Mouse (Mus musculus) adrenal gland, adult 8-10 months (tissue): ENCODE data around the gene Ccdc173. TPM values are rescaled to one million over a fixed set of nuclear protein-coding genes. Genes with fewer than 3 reads are reported as not detected.
"Not testable (repeated sequence)": the region's sequence is repeated elsewhere in the genome, so short reads cannot be mapped to it uniquely, and the experiment has no call there.

ENCODE experiments used
- DNase-seq: peaks from one replicate; pipeline ENCODE4 v3.0.0; 2022
- total RNA-seq, 4 experiments: library from RNA; stranded (reverse); gene quantifications; 2 replicates each; pipeline ENCODE4 v1.2.4; 2022

Gene Ccdc173
- 1 to 10 TPM; 1.9 to 3.9 (median 2.4) TPM for total RNA-seq

- DNase-seq = peak; percentile 98
Measured at GRCm38 (mm10) chr2:69789429-69790069, at the start of gene Ccdc173, which contains the start of gene Phospho2. Ccdc173 (minus strand) TSS chr2:69789575. Phospho2 (plus strand) TSS chr2:69789623.

- DNase-seq = no peak
Measured at GRCm38 (mm10) chr2:69838707-69839106, 49.3 kb upstream of the Ccdc173 start.

DNA sequence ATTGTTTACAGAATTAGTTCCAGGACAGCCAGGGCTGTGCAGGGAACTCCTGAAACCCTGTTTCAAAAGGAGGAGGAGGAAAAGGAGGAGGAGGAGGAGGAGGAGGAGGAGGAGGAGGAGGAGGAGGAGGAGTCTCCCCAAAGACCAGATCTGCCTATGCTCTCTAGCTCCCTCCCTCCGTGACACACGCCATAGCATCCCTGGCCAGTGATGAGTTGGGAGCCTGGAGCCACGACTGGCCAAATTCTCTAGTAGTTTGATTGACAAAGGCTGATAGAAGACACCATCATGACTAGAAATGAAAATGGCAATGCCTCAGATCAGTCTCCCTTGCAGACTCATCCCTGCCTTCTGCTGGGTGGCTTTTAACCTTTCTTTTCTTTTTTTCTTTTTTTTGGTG lies 48.6 kb upstream of the Ccdc173 start:
- no peak for DNase-seq

DNA sequence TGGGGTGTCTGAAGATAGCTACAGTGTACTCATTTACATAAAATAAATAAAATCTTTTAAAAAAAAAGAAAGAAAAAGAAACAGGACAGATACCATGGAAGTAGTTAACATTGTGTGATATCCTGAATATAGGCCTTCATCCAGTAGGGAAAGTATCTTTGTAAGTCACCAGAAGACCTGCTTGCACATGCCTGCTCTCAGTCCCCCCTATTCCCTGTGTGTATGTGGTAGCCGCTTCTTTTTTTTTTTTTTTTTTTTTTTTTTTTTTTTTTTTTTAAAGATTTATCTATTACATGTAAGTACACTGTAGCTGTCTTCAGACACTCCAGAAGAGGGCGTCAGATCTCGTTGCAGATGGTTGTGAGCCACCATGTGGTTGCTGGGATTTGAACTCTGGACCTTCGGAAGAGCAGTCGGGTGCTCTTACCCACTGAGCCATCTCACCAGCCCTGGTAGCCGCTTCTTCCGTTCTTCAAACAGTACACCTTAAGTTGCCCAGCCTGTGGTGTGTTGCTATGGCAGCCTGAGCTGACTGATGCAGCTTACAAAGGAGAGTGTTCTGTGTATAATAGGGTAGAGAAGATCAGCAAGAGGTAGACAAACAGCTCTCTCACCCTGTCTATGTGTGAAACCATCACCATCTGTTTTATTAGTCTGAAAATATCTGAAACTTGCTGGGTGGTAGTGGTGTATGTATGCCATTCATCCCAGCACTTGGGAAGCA lies 48.0 kb upstream of the Ccdc173 start:
- DNase-seq = no peak

DNA sequence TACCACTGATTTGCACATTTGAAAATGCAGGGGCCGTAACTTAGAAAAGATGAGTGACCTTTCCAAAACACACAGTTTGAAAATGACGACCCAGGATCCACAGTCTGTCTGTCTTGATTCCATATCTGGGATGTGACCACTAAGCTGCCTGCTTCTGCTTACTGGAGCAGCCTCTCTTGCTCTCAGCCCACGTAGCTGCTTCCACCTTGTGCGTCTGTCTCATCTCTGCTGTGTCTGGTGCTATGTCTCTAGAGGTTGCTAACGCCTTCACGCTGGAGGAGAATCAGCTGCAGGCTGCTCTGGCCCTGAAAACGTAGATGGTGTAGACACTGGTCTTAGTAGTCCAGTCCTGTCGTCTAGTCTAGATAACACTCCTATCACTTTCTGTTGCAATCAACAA lies 40.7 kb upstream of the Ccdc173 start:
- no peak for DNase-seq

DNA sequence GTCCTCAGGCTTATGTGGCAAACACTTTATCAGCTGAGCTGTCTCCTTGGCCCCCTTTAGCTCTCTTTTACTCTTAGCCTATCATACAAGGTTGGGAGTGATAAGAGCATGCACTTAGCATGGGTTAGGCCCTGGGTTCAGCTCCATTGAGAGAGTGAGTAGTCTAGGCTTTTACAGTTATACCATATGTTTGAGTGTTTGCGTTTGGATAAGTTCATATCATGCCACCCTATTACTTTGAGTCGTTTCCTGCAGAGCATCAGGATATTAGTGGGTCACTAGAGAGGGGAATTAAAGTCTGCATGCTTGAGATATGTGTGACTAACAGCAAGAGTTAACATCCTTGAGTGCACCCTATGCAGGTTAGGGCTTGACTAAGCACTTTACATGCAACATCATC lies 40.3 kb upstream of the Ccdc173 start:
- no peak for DNase-seq

DNA sequence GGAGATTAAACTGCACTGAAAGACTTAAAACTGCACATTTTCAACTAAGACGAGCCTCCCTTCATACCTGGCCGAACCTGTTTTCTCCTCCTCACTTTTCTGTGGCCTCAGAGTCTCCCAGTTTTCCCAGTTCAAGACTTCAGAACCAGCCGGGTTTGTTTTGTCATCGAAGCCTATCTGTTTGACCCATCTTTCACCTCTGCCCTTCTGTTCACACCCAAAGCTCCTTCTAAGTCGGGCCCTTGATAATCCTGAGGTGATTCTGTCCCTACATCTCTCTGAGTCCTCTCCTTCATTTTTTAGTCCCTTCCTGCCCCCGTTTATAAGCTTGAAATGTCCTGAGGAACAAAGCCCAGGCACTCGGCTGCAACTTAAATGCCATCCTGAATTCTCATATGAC lies 38.7 kb upstream of the Ccdc173 start:
- DNase-seq = no peak

DNA sequence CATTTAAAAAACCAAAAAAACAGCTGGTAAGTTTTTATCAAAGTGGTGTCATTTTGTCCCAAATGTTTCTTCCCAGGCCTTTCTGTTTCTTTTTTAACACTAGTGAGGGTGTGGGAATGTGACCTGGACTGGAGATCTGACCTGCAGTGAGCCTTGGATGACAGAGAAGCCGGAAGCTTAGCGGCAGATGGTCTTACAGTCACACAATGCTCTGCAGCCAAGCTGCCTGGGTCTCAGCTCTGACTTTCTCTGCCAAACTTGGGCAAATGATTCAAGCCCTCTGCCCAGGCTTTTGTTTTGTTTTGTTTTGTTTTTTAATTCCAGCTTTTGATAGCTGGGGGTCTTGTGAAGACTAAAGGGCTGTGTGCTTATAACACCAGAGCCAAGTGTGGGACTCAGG lies 37.0 kb upstream of the Ccdc173 start:
- DNase-seq = no peak

DNA sequence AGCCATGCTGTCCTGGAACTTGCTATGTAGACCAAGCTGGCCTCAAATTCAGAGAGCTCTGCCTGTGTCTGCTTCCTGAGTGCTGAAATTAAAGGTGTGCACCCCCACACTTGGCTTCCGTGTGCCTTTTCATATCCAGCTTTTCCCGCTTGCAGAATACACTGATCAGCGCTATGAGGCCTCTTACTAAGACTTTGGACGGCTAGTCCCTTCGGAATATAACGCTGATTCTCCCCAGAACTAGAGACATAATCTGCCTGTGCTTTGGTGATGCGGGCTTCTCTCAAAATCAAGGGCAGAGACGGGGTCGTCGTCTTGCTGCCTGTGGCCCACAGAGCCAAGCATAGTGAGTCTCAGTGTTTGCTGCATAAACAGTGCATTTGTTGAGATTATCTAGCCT lies 36.5 kb upstream of the Ccdc173 start:
- no peak for DNase-seq

DNA sequence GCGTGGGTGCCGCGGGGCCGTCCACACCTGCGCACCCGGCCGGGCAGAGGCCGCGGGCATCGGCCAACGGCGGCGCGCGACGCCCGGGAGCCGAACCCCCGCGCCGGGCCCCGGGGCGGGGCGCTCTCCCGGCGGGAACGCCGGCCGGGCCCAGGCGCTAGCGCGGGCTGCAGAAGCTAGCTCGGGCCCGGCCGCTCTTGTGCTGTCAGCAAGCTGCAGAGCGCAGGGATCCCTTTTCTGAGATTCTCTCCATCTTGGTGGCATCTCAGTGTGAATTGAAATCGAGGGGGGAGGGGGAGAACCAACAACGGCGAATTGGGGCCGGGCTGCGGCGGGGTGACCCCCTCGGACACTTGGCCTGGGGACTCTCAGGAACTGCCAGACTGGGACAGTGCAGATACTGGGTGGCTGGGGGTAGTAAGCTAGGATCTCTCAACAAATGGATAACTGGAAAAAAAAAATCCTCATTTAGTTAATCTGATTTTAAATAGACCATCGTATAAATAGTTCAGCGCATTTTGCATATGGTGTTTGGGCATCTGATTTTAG lies 33.8 kb upstream of the Ccdc173 start:
- DNase-seq = no peak

DNA sequence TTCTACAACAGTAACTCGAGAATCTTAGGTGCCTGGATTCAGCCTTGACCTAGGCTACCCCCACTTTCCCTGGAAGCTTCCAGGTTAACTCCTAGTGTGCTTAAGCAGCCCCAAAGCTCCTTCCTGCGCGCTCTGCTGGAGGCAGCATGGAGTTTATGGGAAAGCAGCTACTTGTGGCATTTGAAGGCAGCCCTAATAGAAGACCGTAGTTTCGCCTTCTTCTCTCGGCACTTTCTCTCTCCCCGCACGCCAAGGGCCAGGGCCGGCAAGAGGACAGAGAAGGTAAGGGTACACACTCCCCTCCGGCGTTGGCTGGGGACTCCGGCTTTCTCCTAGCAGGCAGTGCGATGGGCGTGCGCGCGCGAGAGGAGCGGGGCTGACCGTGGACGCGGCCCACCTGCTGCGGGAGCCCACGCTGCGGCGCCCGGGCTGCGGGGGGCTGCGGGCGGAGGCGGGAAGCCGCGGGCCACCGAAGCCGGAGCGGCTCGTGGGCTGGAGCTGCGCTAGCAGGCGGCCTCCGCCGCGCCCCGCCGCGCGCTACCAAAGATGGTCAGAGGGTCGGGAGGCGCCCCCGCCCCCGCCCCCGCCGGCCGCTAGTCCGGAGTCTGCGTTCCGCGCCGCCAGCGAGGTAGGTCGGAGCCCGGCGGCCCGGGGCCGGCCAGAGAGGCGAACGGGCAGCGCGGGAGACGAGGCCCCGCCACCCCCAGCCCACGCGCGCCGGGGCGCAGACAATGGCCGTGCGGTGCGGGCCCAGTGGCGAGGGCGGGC lies 33.2 kb upstream of the Ccdc173 start:
- peak; percentile 21 for DNase-seq

GRCm38 (mm10) chr2:69821711-69822110 lies 32.3 kb upstream of the Ccdc173 start, which contains the start of gene Klhl23:
Klhl23 (plus strand) TSS chr2:69821944.
- no peak for DNase-seq

GRCm38 (mm10) chr2:69820201-69820600 lies 30.8 kb upstream of the Ccdc173 start:
- DNase-seq = no peak

GRCm38 (mm10) chr2:69818350-69819085 lies 29.1 kb upstream of the Ccdc173 start:
- no peak for DNase-seq

DNA sequence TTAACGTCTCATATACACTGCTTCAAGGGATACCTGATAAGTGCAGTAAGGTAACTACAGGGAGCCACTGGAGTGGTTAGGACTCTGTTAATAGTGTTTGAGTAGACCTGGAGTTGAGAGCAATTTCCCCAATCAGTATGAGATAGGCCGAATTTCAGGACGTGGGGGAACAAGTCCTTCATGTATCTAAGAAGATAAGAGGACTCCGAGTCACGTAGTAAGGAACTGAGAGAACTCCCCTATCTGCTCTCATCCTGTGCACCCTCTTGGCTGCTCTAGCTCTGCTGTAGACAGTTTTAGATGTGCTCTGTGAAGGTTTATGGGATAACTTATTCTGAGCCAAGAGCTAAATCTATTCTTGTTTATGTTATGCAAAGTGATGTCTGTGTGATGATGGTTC lies 27.2 kb upstream of the Ccdc173 start:
- no peak for DNase-seq

- not testable (repeated sequence) for DNase-seq
Measured at GRCm38 (mm10) chr2:69811349-69811748, 22.0 kb upstream of the Ccdc173 start.

GRCm38 (mm10) chr2:69810169-69810568 lies 20.8 kb upstream of the Ccdc173 start:
- DNase-seq = peak; percentile 63

GRCm38 (mm10) chr2:69804663-69805062 lies 15.3 kb upstream of the Ccdc173 start:
- not testable (repeated sequence) for DNase-seq

- no peak for DNase-seq
Measured at GRCm38 (mm10) chr2:69803756-69804155, 14.4 kb upstream of the Ccdc173 start.

DNA sequence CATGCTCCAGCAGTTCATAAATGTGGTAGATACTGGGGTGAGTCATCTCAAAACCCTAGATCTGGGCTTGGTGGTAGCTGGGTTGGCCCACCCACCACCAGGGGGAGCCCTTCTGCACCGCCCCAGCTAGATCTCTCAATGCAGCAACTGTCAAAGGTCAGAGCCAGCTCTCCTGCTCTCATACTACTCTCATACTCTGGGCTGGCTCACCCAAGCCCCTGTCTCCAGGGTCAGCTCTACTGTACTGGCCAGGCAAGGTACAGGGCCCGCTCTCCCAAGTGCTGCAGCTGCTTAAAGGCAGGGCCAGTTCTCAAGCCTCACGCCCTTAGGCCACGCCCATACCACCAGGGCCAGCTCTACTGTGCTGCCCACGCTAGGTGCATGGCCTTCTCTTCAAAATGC lies 13.5 kb upstream of the Ccdc173 start:
- peak; percentile 76 for DNase-seq

- DNase-seq = no peak
Measured at GRCm38 (mm10) chr2:69790722-69791121, 1.3 kb upstream of the Ccdc173 start.

DNA sequence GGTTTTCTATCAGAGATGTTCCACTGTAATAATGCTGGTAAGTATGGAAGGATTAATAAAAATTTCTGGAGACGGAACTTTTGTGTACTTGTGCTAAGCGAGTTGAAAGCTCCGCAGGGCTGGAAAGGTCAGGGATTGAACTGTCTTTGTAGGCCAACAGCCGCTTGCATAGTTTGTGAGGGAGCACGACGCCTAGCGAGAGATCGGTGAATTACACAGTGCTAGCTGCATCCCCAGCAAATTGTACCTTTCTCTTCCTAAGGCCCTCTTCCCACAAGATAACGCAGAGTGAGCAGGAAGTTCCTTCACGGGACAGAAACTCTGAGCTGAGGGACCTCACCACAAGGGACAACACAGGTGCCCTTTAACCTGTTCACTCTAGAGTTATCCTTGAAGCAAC lies 910 bp upstream of the Ccdc173 start:
- DNase-seq = peak; percentile 77
